Mouse (Mus musculus) liver, postnatal 0 days (tissue): Measurements from ENCODE around the gene Rasgrf1. TPM values are rescaled to one million over a fixed set of nuclear protein-coding genes. Genes with fewer than 3 reads are reported as not detected.
A peak's percentile ranks its signal among the peaks of the same experiment; 100 is the strongest.

Source experiments
- ATAC-seq: fragments of 200-750 bp; cut with Nextera tagmentation; 2 replicates; pipeline ENCODE4 v1.8.0; 2017; ENCODE audit warnings: mild to moderate bottlenecking, moderate library complexity
- DNase-seq: peaks from one replicate; pipeline ENCODE4 v3.0.0-alpha.2; 2016
- H3K27ac ChIP-seq: fragments of 300-500 bp; sonication (generic); 2 replicates; pipeline ENCODE4 v1.5.1; 2014; ENCODE audit warnings: antibody characterized with exemption, moderate library complexity, mild to moderate bottlenecking, low read depth
- H3K27me3 ChIP-seq: fragments of 300-500 bp; sonication (generic); 2 replicates; pipeline ENCODE4 v1.6.1; 2014; ENCODE audit warnings: low read length, control low read depth, mixed read lengths; ENCODE audit not compliant: insufficient read depth
- H3K36me3 ChIP-seq: fragments of 300-500 bp; sonication (generic); replicated peaks from 2 replicates; pipeline ENCODE4 v1.6.1; 2014; ENCODE audit warnings: mild to moderate bottlenecking, control low read depth, low read length, moderate library complexity, mixed read lengths; ENCODE audit not compliant: insufficient read depth
- H3K4me1 ChIP-seq: fragments of 300-500 bp; sonication (generic); 2 replicates; pipeline ENCODE4 v1.6.1; 2014; ENCODE audit warnings: antibody characterized with exemption, mild to moderate bottlenecking, control low read depth; ENCODE audit not compliant: insufficient read depth
- H3K4me2 ChIP-seq: fragments of 300-500 bp; sonication (generic); 2 replicates; pipeline ENCODE4 v1.6.1; 2014; ENCODE audit warnings: low read depth, mild to moderate bottlenecking, low read length, moderate library complexity, mixed read lengths
- H3K4me3 ChIP-seq: fragments of 300-500 bp; sonication (generic); 2 replicates; pipeline ENCODE4 v1.5.1; 2014; ENCODE audit warnings: low read depth, low read length
- H3K9ac ChIP-seq: fragments of 300-500 bp; sonication (generic); replicated peaks from 2 replicates; pipeline ENCODE4 v1.6.1; 2014; ENCODE audit warnings: mild to moderate bottlenecking, moderate library complexity
- H3K9me3 ChIP-seq: fragments of 300-500 bp; sonication (generic); 2 replicates; pipeline ENCODE4 v1.6.1; 2016; ENCODE audit warnings: mild to moderate bottlenecking, control low read depth, low read length, mixed read lengths
- CTCF ChIP-seq: sonication (generic); IDR thresholded peaks from 2 replicates; pipeline ENCODE4 v1.5.1; 2016; ENCODE audit warnings: antibody characterized with exemption, low read depth
- EP300 ChIP-seq: IDR thresholded peaks from 2 replicates; pipeline ENCODE4 v1.6.1; 2016; ENCODE audit warnings: antibody characterized with exemption, low read depth, mild to moderate bottlenecking
- WGBS: fragments of 180-500 bp; shearing (Covaris S2); extraction: QIAGEN DNeasy Blood & Tissue Kit; methylation state at CpG from one replicate; pipeline ENCODE4 v1.1.7; 2014; ENCODE audit not compliant: insufficient replicate concordance; 5-methylcytosine and 5-hydroxymethylcytosine counted together
- polyA plus RNA-seq: library from polyadenylated mRNA; unstranded; fragments of >200 nt; fragmentation: Nextera tagmentation; extraction: Ambion mirVana; gene quantifications from 2 replicates; pipeline ENCODE4 v1.2.1, GENCODE M21; 2015

Rasgrf1 gene
- polyA plus RNA-seq, 1 experiment from 2014 or later, result 0.05 TPM

- no peak overlapping the region for H3K4me3 ChIP-seq
- H3K9me3 ChIP-seq, result no peaks in the 10 kb centered on the region
- H3K27ac ChIP-seq, result no peak overlapping the region
- H3K36me3 ChIP-seq, result no peaks in the 10 kb centered on the region
- 52% methylated on average over 4 of the region's 4 CpGs for WGBS
- peaks cover 9% of the 10 kb centered on the region; the same call in 1 of the 2 replicates for H3K27me3 ChIP-seq
- no peak for ATAC-seq
- no peak for DNase-seq
- H3K9ac ChIP-seq, result no peak overlapping the region
- no peak overlapping the region for H3K4me2 ChIP-seq
- H3K4me1 ChIP-seq, result no peaks in the 10 kb centered on the region
- TF ChIP-seq CTCF (no peak), EP300 (no peak)
Observed at GRCm38 (mm10) chr9:89901184-89901583, 8.5 kb upstream of the Rasgrf1 start.

- H3K9ac ChIP-seq, result no peak overlapping the region
- H3K36me3 ChIP-seq, result no peaks in the 10 kb centered on the region
- H3K4me2 ChIP-seq, result no peak overlapping the region
- peaks cover 24% of the 10 kb centered on the region for H3K27me3 ChIP-seq
- no peak overlapping the region for H3K4me3 ChIP-seq
- no peak overlapping the region for H3K27ac ChIP-seq
- DNase-seq, result no peak
- ATAC-seq, result no peak
- TF ChIP-seq EP300 (no peak), CTCF (no peak)
- WGBS, result 47% methylated on average over 2 of the region's 2 CpGs
- H3K9me3 ChIP-seq, result no peaks in the 10 kb centered on the region
- no peaks in the 10 kb centered on the region for H3K4me1 ChIP-seq
Observed at GRCm38 (mm10) chr9:89902813-89903212, 6.9 kb upstream of the Rasgrf1 start.

DNA sequence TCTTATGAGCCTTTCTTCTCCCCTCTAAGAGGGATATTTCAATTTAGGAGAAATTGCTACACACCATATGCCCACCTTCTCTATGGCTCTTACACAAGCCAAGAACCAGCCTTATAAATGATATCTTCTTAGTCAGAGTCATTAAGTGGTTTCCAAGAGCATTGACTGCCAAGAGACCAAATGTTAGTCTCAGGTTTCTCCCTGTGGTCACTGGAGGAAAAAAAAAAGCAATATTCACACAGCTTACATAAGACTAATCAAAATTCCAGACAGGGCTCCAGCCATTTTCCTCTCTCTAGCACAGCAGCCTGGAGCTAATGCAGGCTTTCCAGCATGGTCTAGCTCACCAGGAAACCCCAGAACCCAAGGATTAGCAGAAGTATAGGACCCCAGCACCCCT is 3.1 kb upstream of the Rasgrf1 start:
- Histone ChIP-seq H3K9me3 (no peaks in the 10 kb centered on the region), H3K27me3 (peaks cover 59% of the 10 kb centered on the region), H3K4me1 (peaks cover 6% of the 10 kb centered on the region), H3K9ac (no peak overlapping the region), H3K27ac (no peak overlapping the region), H3K4me3 (no peak overlapping the region), H3K4me2 (no peak overlapping the region), H3K36me3 (no peaks in the 10 kb centered on the region)
- ATAC-seq (no peak), DNase-seq (no peak)
- TF ChIP-seq EP300 (no peak), CTCF (no peak)

- TF ChIP-seq EP300, result no peak
- TF ChIP-seq CTCF, result no peak
- DNase-seq, result no peak
- Histone ChIP-seq H3K4me2 (no peak overlapping the region), H3K27me3 (peaks cover 71% of the 10 kb centered on the region), H3K9ac (no peak overlapping the region), H3K36me3 (no peaks in the 10 kb centered on the region), H3K27ac (no peak overlapping the region), H3K4me1 (peaks cover 6% of the 10 kb centered on the region), H3K9me3 (no peaks in the 10 kb centered on the region), H3K4me3 (no peak overlapping the region)
- ATAC-seq, result no peak
Observed at GRCm38 (mm10) chr9:89907941-89908340, 1.8 kb upstream of the Rasgrf1 start.

GRCm38 (mm10) chr9:89908601-89909000 is 1.1 kb upstream of the Rasgrf1 start:
- H3K4me3 ChIP-seq, result 0 out of 2 replicates have a peak overlapping the region, but pooled peaks have one; percentile 7
- no peaks in the 10 kb centered on the region for H3K9me3 ChIP-seq
- DNase-seq (no peak), ATAC-seq (no peak)
- H3K27me3 ChIP-seq, result peaks cover 71% of the 10 kb centered on the region
- H3K4me1 ChIP-seq, result peaks cover 6% of the 10 kb centered on the region
- peak overlapping the region; percentile 29; the same call in 1 of the 2 replicates for H3K4me2 ChIP-seq
- WGBS, result 2% methylated on average over 33 of the region's 33 CpGs
- TF ChIP-seq EP300, result no peak
- TF ChIP-seq CTCF, result no peak
- H3K9ac ChIP-seq, result no peak overlapping the region
- H3K27ac ChIP-seq, result no peak overlapping the region
- H3K36me3 ChIP-seq, result no peaks in the 10 kb centered on the region

- Histone ChIP-seq H3K9ac (no peak overlapping the region), H3K27ac (no peak overlapping the region), H3K9me3 (no peaks in the 10 kb centered on the region), H3K4me2 (peak overlapping the region; percentile 56), H3K4me1 (peaks cover 6% of the 10 kb centered on the region), H3K36me3 (no peaks in the 10 kb centered on the region), H3K27me3 (peaks cover 71% of the 10 kb centered on the region), H3K4me3 (peak overlapping the region; percentile 25; the same call in 1 of the 2 replicates)
- WGBS, result 2% methylated on average over 20 of the region's 26 CpGs
- DNase-seq (no peak), ATAC-seq (no peak)
- TF ChIP-seq CTCF, result no peak
- no peak for TF ChIP-seq EP300
Observed at GRCm38 (mm10) chr9:89910011-89910400, 298 bp downstream of the Rasgrf1 start.

DNA sequence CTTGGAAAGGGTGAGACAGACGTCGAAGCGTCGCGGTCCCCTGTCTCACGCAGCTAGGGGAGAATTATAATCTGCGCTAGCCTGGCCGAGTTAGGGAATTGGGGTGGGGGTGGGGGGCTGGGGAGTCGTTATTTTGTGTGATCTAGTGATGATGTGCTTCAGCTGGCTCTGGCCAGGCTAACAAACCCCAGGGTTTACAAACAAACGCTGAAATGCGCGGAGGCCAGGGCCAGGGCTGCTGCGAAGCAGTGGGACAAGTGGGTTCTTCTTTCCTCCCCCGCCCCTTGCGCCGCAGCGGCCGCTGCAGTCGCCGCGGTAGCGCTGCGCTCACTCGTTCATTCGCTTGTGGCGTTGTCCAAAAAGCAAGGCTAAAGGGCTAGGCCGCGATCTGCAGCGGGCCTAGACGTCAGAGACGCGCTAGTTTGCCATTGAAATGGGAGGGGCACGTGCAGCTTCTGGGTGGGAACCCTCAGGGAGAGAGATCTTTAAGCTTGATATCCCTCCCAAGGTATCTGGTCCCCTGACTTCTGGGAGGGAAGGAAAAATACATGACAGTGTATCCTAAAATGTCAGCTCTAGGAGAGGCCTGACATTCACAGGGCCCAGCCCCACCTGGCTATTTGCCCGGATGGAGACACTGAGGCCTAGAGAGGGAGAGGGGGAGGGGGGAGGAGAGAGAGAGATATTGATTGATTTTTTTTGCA is 1.2 kb downstream of the Rasgrf1 start:
- 4% methylated on average over 34 of the region's 34 CpGs for WGBS
- Histone ChIP-seq H3K4me3 (no peak overlapping the region), H3K9ac (no peak overlapping the region), H3K36me3 (no peaks in the 10 kb centered on the region), H3K9me3 (no peaks in the 10 kb centered on the region), H3K27me3 (peaks cover 69% of the 10 kb centered on the region), H3K4me2 (no peak overlapping the region), H3K4me1 (peaks cover 6% of the 10 kb centered on the region), H3K27ac (no peak overlapping the region)
- ATAC-seq, result 0 out of 2 replicates have a peak, but pooled peaks have one; percentile 8
- DNase-seq, result no peak
- TF ChIP-seq EP300 (no peak), CTCF (no peak)
